Mouse (Mus musculus): Measurements from ENCODE around the gene Tyrobp. TPM values are rescaled to one million over a fixed set of nuclear protein-coding genes. Genes with fewer than 3 reads are reported as not detected.

Gene Tyrobp
- 90.8 TPM for polyA plus RNA-seq (2015; fragmentation: Illumina TruSeq; extraction: RNeasy Lipid Tissue Mini Kit (QIAGEN cat#74804); ENCODE audit: low read depth, low replicate concordance)

DNA sequence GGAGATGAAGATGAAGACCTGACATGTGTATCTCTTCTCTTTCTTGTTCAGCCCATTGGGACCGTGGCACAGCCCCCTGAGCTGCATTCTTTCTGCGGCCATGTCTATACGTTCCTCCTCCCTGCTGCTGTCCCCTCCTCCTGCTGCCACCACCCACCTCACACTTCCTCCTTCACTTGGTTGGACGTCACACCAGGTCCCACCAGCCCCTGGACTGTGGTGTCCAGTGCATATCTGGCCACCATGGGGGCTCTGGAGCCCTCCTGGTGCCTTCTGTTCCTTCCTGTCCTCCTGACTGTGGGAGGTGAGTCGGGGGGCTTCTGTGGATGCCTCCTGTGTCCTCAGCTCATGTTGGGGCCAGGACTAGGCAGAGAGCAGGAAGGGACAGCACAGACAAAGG lies at the start of gene Tyrobp:
Gene Tyrobp (plus strand): TSS at position 165 of the 400 bp plus-strand sequence.

DNA sequence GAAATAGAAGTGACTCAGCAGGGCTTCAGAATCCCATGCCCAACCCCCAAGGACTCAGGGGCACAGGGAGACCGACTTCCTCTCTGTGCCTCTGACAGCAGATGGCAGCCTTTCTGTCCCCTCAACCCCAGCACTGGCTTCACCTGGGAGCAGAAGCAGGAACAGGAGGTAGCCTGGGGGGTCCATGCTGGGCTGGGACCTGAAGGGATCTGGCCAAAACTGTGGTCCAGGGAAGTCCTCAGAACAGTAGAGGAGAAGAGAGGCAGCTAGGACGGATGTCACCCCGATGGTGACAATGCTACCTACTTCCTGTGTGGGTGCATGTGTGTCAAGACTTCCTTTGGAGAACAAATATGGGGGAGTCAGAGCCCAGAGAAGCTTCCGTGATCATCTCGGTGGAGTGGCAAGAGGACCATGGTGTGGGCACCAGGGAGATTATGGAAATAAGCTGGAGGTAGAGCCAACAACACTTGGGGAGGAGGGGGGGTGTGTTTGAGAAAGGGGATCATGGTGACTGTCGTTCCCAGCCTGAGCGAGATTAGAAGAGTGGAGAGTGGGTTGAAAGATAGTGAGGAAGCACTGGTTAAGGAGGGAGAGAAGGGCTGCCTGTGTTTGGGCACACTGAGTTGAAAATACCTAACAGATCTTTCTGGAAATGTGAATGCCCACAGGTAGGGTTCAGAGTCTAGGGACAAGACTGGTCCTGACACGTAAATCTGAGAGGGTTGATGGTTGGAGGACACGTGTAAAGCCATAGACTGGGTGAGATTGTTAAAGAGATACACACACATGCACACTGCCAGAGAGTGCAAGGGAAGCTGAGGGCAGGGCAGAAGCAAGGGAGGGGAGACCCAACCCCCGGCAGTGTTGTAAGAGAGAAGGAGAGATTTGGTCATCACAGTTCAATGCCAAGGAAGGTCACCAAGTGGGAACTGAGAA lies 6.3 kb downstream of the Tyrobp start, which contains the start of gene Hcst:
Gene Hcst (minus strand): TSS at position 294 of the 939 bp plus-strand sequence.

DNA sequence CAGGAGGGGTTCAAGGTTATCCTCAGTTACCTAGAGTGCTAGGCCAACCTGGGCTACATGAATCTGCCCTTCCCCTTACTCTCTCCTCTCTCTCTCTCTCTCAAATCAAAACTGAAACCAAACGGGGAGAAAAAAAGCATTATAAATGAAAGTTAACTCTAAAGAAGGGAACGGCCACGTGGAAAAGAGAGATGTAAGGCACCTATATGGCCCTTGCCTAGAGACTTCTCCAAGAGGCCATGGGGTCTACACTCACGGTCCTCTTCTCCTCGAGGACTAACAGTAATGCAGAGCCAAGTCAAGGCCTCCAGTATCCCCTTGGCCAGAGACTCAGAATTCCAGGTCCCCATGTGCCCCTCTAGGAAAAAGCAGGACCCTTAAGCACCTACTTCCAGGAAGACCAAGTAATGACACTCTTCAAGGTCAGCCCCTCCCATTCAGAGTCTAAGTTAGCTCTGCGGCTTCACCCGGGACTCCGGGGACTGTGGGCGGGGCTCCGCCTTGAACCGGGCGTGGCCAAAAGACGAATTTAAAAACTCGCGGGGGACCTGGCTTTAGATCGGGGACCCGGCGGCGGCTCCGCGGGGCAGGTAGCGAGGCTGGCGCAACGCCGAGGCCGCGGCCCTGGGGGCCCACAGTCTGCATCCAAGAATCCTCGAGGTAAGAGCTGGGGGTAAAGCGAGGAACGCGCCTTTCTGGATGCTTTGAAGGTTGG lies 7.8 kb downstream of the Tyrobp start, which contains the start of gene Nfkbid:
Gene Nfkbid (plus strand): TSS at position 558 of the 715 bp plus-strand sequence.

DNA sequence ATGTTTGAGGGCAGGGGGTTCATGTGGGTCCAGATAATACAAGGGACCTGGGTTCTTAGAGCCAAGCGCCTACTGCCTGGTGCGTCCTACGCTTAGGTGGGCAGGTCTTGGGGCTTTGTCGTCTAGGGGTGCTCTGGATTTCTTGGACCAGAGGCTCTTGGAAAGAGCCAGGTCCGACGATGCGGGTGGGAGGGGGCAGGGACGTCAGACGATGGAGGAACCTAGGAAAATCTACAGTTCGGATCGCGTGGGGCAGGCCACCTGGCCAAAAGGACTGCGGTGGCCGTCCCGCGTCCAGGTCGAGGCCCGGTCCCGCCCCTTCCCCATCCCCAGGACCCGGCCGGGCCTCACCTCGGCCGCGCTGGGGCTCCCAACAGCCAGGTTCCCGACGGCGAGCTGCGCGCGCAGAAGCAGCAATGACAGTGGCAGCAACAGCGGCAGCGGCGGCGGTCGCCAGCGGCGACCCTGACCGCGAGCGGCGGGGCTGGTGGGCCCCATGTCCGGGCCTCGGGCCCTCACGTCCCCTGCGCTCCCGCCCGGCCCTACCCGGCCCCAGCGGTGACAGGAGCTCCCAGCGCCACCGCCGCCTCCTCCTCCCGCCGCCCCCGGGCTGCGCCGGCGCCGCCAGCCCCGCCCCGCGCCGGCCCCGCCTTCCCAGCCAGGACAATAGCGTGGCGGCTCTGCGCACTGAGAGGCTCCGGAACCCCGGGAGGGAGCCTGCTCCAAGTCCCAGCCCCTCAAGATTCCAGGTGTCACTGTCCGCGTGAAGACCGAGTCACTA lies 31.6 kb downstream of the Tyrobp start, which contains the start of gene Aplp1:
Gene Aplp1 (minus strand): TSS at position 565 of the 781 bp plus-strand sequence.

GRCm38 (mm10) chr7:30457629-30458330 lies 44.2 kb downstream of the Tyrobp start, which contains the start of the genes Kirrel2 and Nphs1:
Gene Kirrel2, minus strand, starts transcription at chr7:30457690.
Gene Nphs1, plus strand, starts transcription at chr7:30458315.

Other genes starting within 250 kb of the Tyrobp start
- 38.1 TPM for gene Zfp146, start 244.0 kb upstream of the Tyrobp start, polyA plus RNA-seq (2015; fragmentation: Illumina TruSeq; extraction: RNeasy Lipid Tissue Mini Kit (QIAGEN cat#74804); ENCODE audit: low read depth, low replicate concordance)
- gene Cox7a1, start 229.6 kb upstream of the Tyrobp start, polyA plus RNA-seq (2015; fragmentation: Illumina TruSeq; extraction: RNeasy Lipid Tissue Mini Kit (QIAGEN cat#74804); ENCODE audit: low read depth, low replicate concordance) = 10.0 TPM
- gene Capns1, start 214.9 kb upstream of the Tyrobp start, polyA plus RNA-seq (2015; fragmentation: Illumina TruSeq; extraction: RNeasy Lipid Tissue Mini Kit (QIAGEN cat#74804); ENCODE audit: low read depth, low replicate concordance) = 226 TPM
- 79.0 TPM for gene Polr2i, start 181.8 kb upstream of the Tyrobp start, polyA plus RNA-seq (2015; fragmentation: Illumina TruSeq; extraction: RNeasy Lipid Tissue Mini Kit (QIAGEN cat#74804); ENCODE audit: low read depth, low replicate concordance)
- 168 TPM for gene Tbcb, start 181.5 kb upstream of the Tyrobp start, polyA plus RNA-seq (2015; fragmentation: Illumina TruSeq; extraction: RNeasy Lipid Tissue Mini Kit (QIAGEN cat#74804); ENCODE audit: low read depth, low replicate concordance)
- not detected for gene Ovol3, start 178.0 kb upstream of the Tyrobp start, polyA plus RNA-seq (2015; fragmentation: Illumina TruSeq; extraction: RNeasy Lipid Tissue Mini Kit (QIAGEN cat#74804); ENCODE audit: low read depth, low replicate concordance)
- not detected for gene Thap8, start 133.7 kb upstream of the Tyrobp start, polyA plus RNA-seq (2015; fragmentation: Illumina TruSeq; extraction: RNeasy Lipid Tissue Mini Kit (QIAGEN cat#74804); ENCODE audit: low read depth, low replicate concordance)
- 1.8 TPM for gene Wdr62, start 133.3 kb upstream of the Tyrobp start, polyA plus RNA-seq (2015; fragmentation: Illumina TruSeq; extraction: RNeasy Lipid Tissue Mini Kit (QIAGEN cat#74804); ENCODE audit: low read depth, low replicate concordance)
- 504 TPM for gene Clip3, start 122.0 kb upstream of the Tyrobp start, polyA plus RNA-seq (2015; fragmentation: Illumina TruSeq; extraction: RNeasy Lipid Tissue Mini Kit (QIAGEN cat#74804); ENCODE audit: low read depth, low replicate concordance)
- 87.8 TPM for gene Alkbh6, start 105.0 kb upstream of the Tyrobp start, polyA plus RNA-seq (2015; fragmentation: Illumina TruSeq; extraction: RNeasy Lipid Tissue Mini Kit (QIAGEN cat#74804); ENCODE audit: low read depth, low replicate concordance)
- 9.7 TPM for gene Syne4, start 99.0 kb upstream of the Tyrobp start, polyA plus RNA-seq (2015; fragmentation: Illumina TruSeq; extraction: RNeasy Lipid Tissue Mini Kit (QIAGEN cat#74804); ENCODE audit: low read depth, low replicate concordance)
- gene E130208F15Rik, start 92.0 kb upstream of the Tyrobp start, polyA plus RNA-seq (2015; fragmentation: Illumina TruSeq; extraction: RNeasy Lipid Tissue Mini Kit (QIAGEN cat#74804); ENCODE audit: low read depth, low replicate concordance) = 0.43 TPM
- 11.2 TPM for gene Sdhaf1, start 89.9 kb upstream of the Tyrobp start, polyA plus RNA-seq (2015; fragmentation: Illumina TruSeq; extraction: RNeasy Lipid Tissue Mini Kit (QIAGEN cat#74804); ENCODE audit: low read depth, low replicate concordance)
- gene Lrfn3, start 51.0 kb upstream of the Tyrobp start, polyA plus RNA-seq (2015; fragmentation: Illumina TruSeq; extraction: RNeasy Lipid Tissue Mini Kit (QIAGEN cat#74804); ENCODE audit: low read depth, low replicate concordance) = 13.9 TPM
- 1.6 TPM for gene Hcst, start 6.1 kb downstream of the Tyrobp start, polyA plus RNA-seq (2015; fragmentation: Illumina TruSeq; extraction: RNeasy Lipid Tissue Mini Kit (QIAGEN cat#74804); ENCODE audit: low read depth, low replicate concordance)
- gene Nfkbid, start 8.0 kb downstream of the Tyrobp start, polyA plus RNA-seq (2015; fragmentation: Illumina TruSeq; extraction: RNeasy Lipid Tissue Mini Kit (QIAGEN cat#74804); ENCODE audit: low read depth, low replicate concordance) = 2.7 TPM
- 972 TPM for gene Aplp1, start 31.8 kb downstream of the Tyrobp start, polyA plus RNA-seq (2015; fragmentation: Illumina TruSeq; extraction: RNeasy Lipid Tissue Mini Kit (QIAGEN cat#74804); ENCODE audit: low read depth, low replicate concordance)
- gene Kirrel2, start 43.9 kb downstream of the Tyrobp start, polyA plus RNA-seq (2015; fragmentation: Illumina TruSeq; extraction: RNeasy Lipid Tissue Mini Kit (QIAGEN cat#74804); ENCODE audit: low read depth, low replicate concordance) = 9.7 TPM
- 1.9 TPM for gene Nphs1, start 44.6 kb downstream of the Tyrobp start, polyA plus RNA-seq (2015; fragmentation: Illumina TruSeq; extraction: RNeasy Lipid Tissue Mini Kit (QIAGEN cat#74804); ENCODE audit: low read depth, low replicate concordance)
- gene Prodh2, start 79.9 kb downstream of the Tyrobp start, polyA plus RNA-seq (2015; fragmentation: Illumina TruSeq; extraction: RNeasy Lipid Tissue Mini Kit (QIAGEN cat#74804); ENCODE audit: low read depth, low replicate concordance) = not detected
- 95.4 TPM for gene Arhgap33, start 121.3 kb downstream of the Tyrobp start, polyA plus RNA-seq (2015; fragmentation: Illumina TruSeq; extraction: RNeasy Lipid Tissue Mini Kit (QIAGEN cat#74804); ENCODE audit: low read depth, low replicate concordance)
- 7.9 TPM for gene Hspb6, start 138.4 kb downstream of the Tyrobp start, polyA plus RNA-seq (2015; fragmentation: Illumina TruSeq; extraction: RNeasy Lipid Tissue Mini Kit (QIAGEN cat#74804); ENCODE audit: low read depth, low replicate concordance)
- 4.5 TPM for gene Proser3, start 138.5 kb downstream of the Tyrobp start, polyA plus RNA-seq (2015; fragmentation: Illumina TruSeq; extraction: RNeasy Lipid Tissue Mini Kit (QIAGEN cat#74804); ENCODE audit: low read depth, low replicate concordance)
- gene Lin37, start 146.1 kb downstream of the Tyrobp start, polyA plus RNA-seq (2015; fragmentation: Illumina TruSeq; extraction: RNeasy Lipid Tissue Mini Kit (QIAGEN cat#74804); ENCODE audit: low read depth, low replicate concordance) = 51.4 TPM
- gene U2af1l4, start 149.5 kb downstream of the Tyrobp start, polyA plus RNA-seq (2015; fragmentation: Illumina TruSeq; extraction: RNeasy Lipid Tissue Mini Kit (QIAGEN cat#74804); ENCODE audit: low read depth, low replicate concordance) = 85.7 TPM
- 6.7 TPM for gene Gm49396, start 149.6 kb downstream of the Tyrobp start, polyA plus RNA-seq (2015; fragmentation: Illumina TruSeq; extraction: RNeasy Lipid Tissue Mini Kit (QIAGEN cat#74804); ENCODE audit: low read depth, low replicate concordance)
- gene Psenen, start 149.9 kb downstream of the Tyrobp start, polyA plus RNA-seq (2015; fragmentation: Illumina TruSeq; extraction: RNeasy Lipid Tissue Mini Kit (QIAGEN cat#74804); ENCODE audit: low read depth, low replicate concordance) = 158 TPM
- gene Igflr1, start 151.7 kb downstream of the Tyrobp start, polyA plus RNA-seq (2015; fragmentation: Illumina TruSeq; extraction: RNeasy Lipid Tissue Mini Kit (QIAGEN cat#74804); ENCODE audit: low read depth, low replicate concordance) = 1.5 TPM
- gene Kmt2b, start 175.0 kb downstream of the Tyrobp start, polyA plus RNA-seq (2015; fragmentation: Illumina TruSeq; extraction: RNeasy Lipid Tissue Mini Kit (QIAGEN cat#74804); ENCODE audit: low read depth, low replicate concordance) = 25.9 TPM
- gene Zbtb32, start 185.1 kb downstream of the Tyrobp start, polyA plus RNA-seq (2015; fragmentation: Illumina TruSeq; extraction: RNeasy Lipid Tissue Mini Kit (QIAGEN cat#74804); ENCODE audit: low read depth, low replicate concordance) = not detected
- gene Upk1a, start 199.1 kb downstream of the Tyrobp start, polyA plus RNA-seq (2015; fragmentation: Illumina TruSeq; extraction: RNeasy Lipid Tissue Mini Kit (QIAGEN cat#74804); ENCODE audit: low read depth, low replicate concordance) = 1.1 TPM
- 1,546 TPM for gene Cox6b1, start 212.4 kb downstream of the Tyrobp start, polyA plus RNA-seq (2015; fragmentation: Illumina TruSeq; extraction: RNeasy Lipid Tissue Mini Kit (QIAGEN cat#74804); ENCODE audit: low read depth, low replicate concordance)
- not detected for gene Etv2, start 222.1 kb downstream of the Tyrobp start, polyA plus RNA-seq (2015; fragmentation: Illumina TruSeq; extraction: RNeasy Lipid Tissue Mini Kit (QIAGEN cat#74804); ENCODE audit: low read depth, low replicate concordance)
- gene Rbm42, start 236.6 kb downstream of the Tyrobp start, polyA plus RNA-seq (2015; fragmentation: Illumina TruSeq; extraction: RNeasy Lipid Tissue Mini Kit (QIAGEN cat#74804); ENCODE audit: low read depth, low replicate concordance) = 72.4 TPM